Mouse (Mus musculus) midbrain, embryonic 14.5 days (tissue): Measurements from ENCODE around the gene Mtnr1b. TPM values are rescaled to one million over a fixed set of nuclear protein-coding genes. Genes with fewer than 3 reads are reported as not detected.

ENCODE experiments used
- ATAC-seq: fragments of 200-750 bp; cut with Nextera tagmentation; 2 replicates; pipeline ENCODE4 v1.8.0; 2017; ENCODE audit warnings: moderate number of reproducible peaks, moderate library complexity; ENCODE audit not compliant: low FRiP score, low TSS enrichment
- DNase-seq: peaks from one replicate; pipeline ENCODE4 v3.0.0-alpha.2; 2015
- H3K27ac ChIP-seq: fragments of 300-500 bp; sonication (generic); replicated peaks from 2 replicates; pipeline ENCODE4 v1.5.1; 2014; ENCODE audit warnings: mild to moderate bottlenecking, low read depth, low read length, moderate library complexity
- H3K27me3 ChIP-seq: fragments of 300-500 bp; sonication (generic); 2 replicates; pipeline ENCODE4 v1.6.1; 2014; ENCODE audit warnings: low read length, control low read depth, mixed read lengths; ENCODE audit not compliant: control insufficient read depth, insufficient read depth
- H3K36me3 ChIP-seq: fragments of 300-500 bp; sonication (generic); 2 replicates; pipeline ENCODE4 v1.6.1; 2014; ENCODE audit warnings: low read length, control low read depth; ENCODE audit not compliant: control insufficient read depth, insufficient read depth
- H3K4me1 ChIP-seq: fragments of 300-500 bp; sonication (generic); 2 replicates; pipeline ENCODE4 v1.6.1; 2014; ENCODE audit warnings: mild to moderate bottlenecking, antibody characterized with exemption, low read length, control low read depth; ENCODE audit not compliant: control insufficient read depth, insufficient read depth
- H3K4me2 ChIP-seq: fragments of 300-500 bp; sonication (generic); 2 replicates; pipeline ENCODE4 v1.6.1; 2014; ENCODE audit warnings: mild to moderate bottlenecking, low read length, moderate library complexity
- H3K4me3 ChIP-seq: fragments of 300-500 bp; sonication (generic); replicated peaks from 2 replicates; pipeline ENCODE4 v1.5.1; 2014; ENCODE audit warnings: low read depth, low read length
- H3K9ac ChIP-seq: fragments of 300-500 bp; sonication (generic); replicated peaks from 2 replicates; pipeline ENCODE4 v1.6.1; 2014; ENCODE audit warnings: mild to moderate bottlenecking, low read length, moderate library complexity
- H3K9me3 ChIP-seq: fragments of 300-500 bp; sonication (generic); 2 replicates; pipeline ENCODE4 v1.6.1; 2016; ENCODE audit warnings: low read length, control low read depth, mixed read lengths; ENCODE audit not compliant: control insufficient read depth
- WGBS: fragments of 180-500 bp; shearing (Covaris S2); extraction: QIAGEN DNeasy Blood & Tissue Kit; methylation state at CpG from one replicate; pipeline ENCODE4 v1.1.7; 2014; 5-methylcytosine and 5-hydroxymethylcytosine counted together
- polyA plus RNA-seq: library from polyadenylated mRNA; unstranded; fragments of >200 nt; fragmentation: Nextera tagmentation; extraction: Ambion mirVana; gene quantifications from 2 replicates; pipeline ENCODE4 v1.2.1, GENCODE M21; 2014

Gene Mtnr1b
- polyA plus RNA-seq, 1 experiment from 2014 or later = not detected

DNA sequence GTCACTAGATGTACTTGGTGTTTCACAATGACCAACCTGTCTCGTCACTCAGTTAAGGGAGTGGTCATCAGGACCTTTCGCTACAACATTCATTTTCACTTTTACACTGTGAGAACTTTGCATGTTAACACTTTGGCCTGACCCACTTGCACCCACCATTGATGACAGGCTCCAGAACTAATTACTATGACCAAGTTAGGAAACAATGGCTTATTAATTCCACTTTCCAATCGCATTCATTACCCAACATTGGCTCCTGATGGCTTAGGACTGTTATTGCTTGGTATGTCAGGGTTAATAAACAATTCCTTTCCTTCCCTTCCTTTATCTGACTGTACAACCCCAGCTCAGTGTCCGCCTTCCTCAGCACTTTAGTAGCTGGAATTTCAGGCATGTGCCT, 92.4 kb downstream of the Mtnr1b start:
- Histone ChIP-seq H3K9ac (no peak overlapping the region), H3K4me3 (no peak overlapping the region), H3K27me3 (no peaks in the 10 kb centered on the region), H3K4me2 (no peak overlapping the region), H3K9me3 (no peaks in the 10 kb centered on the region), H3K27ac (no peak overlapping the region), H3K36me3 (no peaks in the 10 kb centered on the region), H3K4me1 (no peaks in the 10 kb centered on the region)
- DNase-seq = no peak
- ATAC-seq = no peak
- WGBS = 84% methylated on average over 4 of the region's 4 CpGs

DNA sequence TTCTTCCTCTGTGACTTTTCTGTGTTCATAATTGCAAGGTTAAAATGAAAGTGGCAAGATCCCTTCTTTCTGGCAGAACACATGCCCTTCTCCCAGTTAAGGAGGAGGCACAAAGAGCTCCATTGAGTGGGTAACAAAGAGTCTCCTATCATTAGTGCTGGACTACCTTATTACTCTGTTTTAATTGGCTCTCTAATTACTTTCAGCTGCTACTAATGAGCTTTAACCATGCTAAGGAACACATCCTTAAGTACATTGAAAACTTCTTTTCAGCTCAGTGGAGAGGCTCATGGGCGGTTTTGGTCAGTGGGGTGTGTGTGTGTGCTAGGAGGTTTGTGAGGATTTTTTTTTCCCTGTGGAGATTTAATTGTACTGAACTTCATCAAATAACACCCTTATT, 99.4 kb downstream of the Mtnr1b start:
- Histone ChIP-seq H3K36me3 (no peaks in the 10 kb centered on the region), H3K27ac (no peak overlapping the region), H3K27me3 (no peaks in the 10 kb centered on the region), H3K4me2 (no peak overlapping the region), H3K4me1 (no peaks in the 10 kb centered on the region), H3K4me3 (no peak overlapping the region), H3K9me3 (no peaks in the 10 kb centered on the region), H3K9ac (no peak overlapping the region)
- WGBS = 79% methylated on average over 1 of the region's 1 CpGs
- no peak for ATAC-seq
- no peak for DNase-seq

Other genes with a start within 250 kb of the Mtnr1b start
- gene Deup1, start 246.6 kb downstream of the Mtnr1b start, polyA plus RNA-seq = 0.67 and 0.75 TPM in 2 replicates
- gene Slc36a4, start 164.8 kb downstream of the Mtnr1b start, polyA plus RNA-seq = 43.4 and 52.6 TPM in 2 replicates